Mouse (Mus musculus) megakaryocyte, embryonic 14.5 days (primary cell): ENCODE results near the gene Palm.

ENCODE experiments used
- FLI1 ChIP-seq: IDR thresholded peaks from 2 replicates; pipeline ENCODE4 v1.6.1; 2012; ENCODE audit warnings: low read length, inconsistent platforms, mixed read lengths
- GATA1 ChIP-seq: IDR thresholded peaks from 3 replicates; pipeline ENCODE4 v1.6.1; 2012; ENCODE audit warnings: mixed read lengths, low read length, inconsistent platforms, borderline replicate concordance

GRCm38 (mm10) chr10:79840644-79841551 lies 47.5 kb downstream of the Palm start:
- no peak for TF ChIP-seq GATA1
- TF ChIP-seq FLI1: no peak
